Mouse (Mus musculus) B cell, adult 62 days (primary cell): Measurements from ENCODE around the gene Tchp. TPM values are rescaled to one million over a fixed set of nuclear protein-coding genes. Genes with fewer than 3 reads are reported as not detected.

ENCODE experiments used
- total RNA-seq: library from RNA; stranded (reverse); gene quantifications from 4 replicates; pipeline ENCODE4 v1.2.4, GENCODE M21; 2023

Gene Tchp
- 19.2 to 25.2 TPM (median 22.4 TPM) in 4 replicates for total RNA-seq

GRCm38 (mm10) chr5:114707265-114708068 lies at the start of gene Tchp:
TSS of gene Tchp (plus strand) at chr5:114707760.

GRCm38 (mm10) chr5:114658255-114658654 lies 49.3 kb upstream of the Tchp start, which contains the start of gene Trpv4:
TSS of gene Trpv4 (minus strand) at chr5:114658421.

GRCm38 (mm10) chr5:114690633-114691567 lies 16.7 kb upstream of the Tchp start, which contains the start of gene Gltp:
TSS of gene Gltp (minus strand) at chr5:114690984.

Other genes starting within 250 kb of the Tchp start
- gene Fam222a, start 139.7 kb upstream of the Tchp start, total RNA-seq: 8.1 to 12.4 TPM (median 9.7 TPM) in 4 replicates
- gene Trpv4, start 49.3 kb upstream of the Tchp start, total RNA-seq: 0.16 to 2.0 TPM (median 1.0 TPM) in 3 of 4 replicates, not detected in the other
- gene Gltp, start 16.8 kb upstream of the Tchp start, total RNA-seq: 50.0 to 57.6 TPM (median 53.1 TPM) in 4 replicates
- 180 to 202 TPM (median 193 TPM) in 4 replicates for gene Ankrd13a, start 66.9 kb downstream of the Tchp start, total RNA-seq
- 158 to 189 TPM (median 161 TPM) in 4 replicates for gene Git2, start 67.8 kb downstream of the Tchp start, total RNA-seq
- 47.4 to 60.2 TPM (median 50.6 TPM) in 4 replicates for gene 1500011B03Rik, start 115.7 kb downstream of the Tchp start, total RNA-seq
- not detected in 4 replicates for gene 4930519G04Rik, start 145.9 kb downstream of the Tchp start, total RNA-seq
- gene Gm9936, start 150.9 kb downstream of the Tchp start, total RNA-seq: not detected in 4 replicates
- 2.0 to 4.6 TPM (median 3.9 TPM) in 4 replicates for gene Oasl2, start 189.2 kb downstream of the Tchp start, total RNA-seq
- gene Oasl1, start 215.5 kb downstream of the Tchp start, total RNA-seq: 20.9 to 32.9 TPM (median 23.7 TPM) in 4 replicates
- 32.6 to 40.1 TPM (median 37.4 TPM) in 4 replicates for gene 2210016L21Rik, start 234.4 kb downstream of the Tchp start, total RNA-seq